19 mouse cellular contexts compared by ENCODE assay signal in genomic region chr9:67712146-67712545, GRCm38 (mm10). TPM values are rescaled to one million over a fixed set of nuclear protein-coding genes. Genes with fewer than 3 reads are reported as not detected.
DNase-seq lines count a peak whose midpoint lies in the region; TF ChIP-seq lines count a peak whose summit lies in the region.
"Had no signal": no experiment of that assay in that cellular context is flagged by ENCODE, and none has a peak within 500 bp of the region (broad histone marks: within the 10 kb centered on the region; RNA-seq: fewer than 3 reads in every experiment).

No protein-coding gene starts in this region.

- no peak for TF ChIP-seq EP300 in CH12.LX (IDR thresholded peaks at IDR 0.05; ENCODE audit: low read length)

- H3K27me3 ChIP-seq in heart, embryonic 10.5 days (ENCODE audit: insufficient read depth, poor library complexity, severe bottlenecking) = no peaks in the 10 kb centered on the region; the same call in 1 of the 2 replicates
- no peaks in the 10 kb centered on the region for H3K27me3 ChIP-seq in testis, adult 2 months (ENCODE audit: control insufficient read depth, insufficient read depth, low read length)
- H3K27me3 ChIP-seq in CH12.LX (replicated peaks) = no peaks in the 10 kb centered on the region
- peaks cover 12% of the 10 kb centered on the region for H3K27me3 ChIP-seq in myocyte (ENCODE audit: control insufficient read depth, insufficient read depth, insufficient read length)
- H3K27me3 ChIP-seq: forebrain, embryonic 13.5 days; hindbrain, embryonic 12.5 days; hindbrain, embryonic 15.5 days had no signal

- no peak overlapping the region for H3K4me3 ChIP-seq in heart, embryonic 10.5 days
- peak overlapping the region; percentile 68 for H3K4me3 ChIP-seq in testis, adult 2 months (ENCODE audit: control insufficient read depth, low read depth, low read length)
- H3K4me3 ChIP-seq in CH12.LX (replicated peaks in 1 of 3; ENCODE audit: low read depth in 2 of 3, low read length in 2 of 3, poor library complexity in 1 of 3) = no peak overlapping the region
- no peak overlapping the region for H3K4me3 ChIP-seq in myocyte
- H3K4me3 ChIP-seq: forebrain, embryonic 10.5 days; forebrain, embryonic 13.5 days; heart, embryonic 13.5 days; hindbrain, embryonic 12.5 days; hindbrain, embryonic 15.5 days had no signal

- WGBS in heart, embryonic 10.5 days = 72% methylated on average over 9 of the region's 9 CpGs

- dilution Hi-C loops in CH12.LX (cut with MboI; ENCODE audit: extremely low pct_ligation_motif_present, extremely low pct_unique_long_range_greater_than_20kb, low sequenced_read_pairs) = no loop called here

- DNase-seq in heart, embryonic 10.5 days (ENCODE audit: low spot score) = peak; percentile 42
- no peak for DNase-seq in heart, postnatal 36 days
- no peak for DNase-seq in testis, postnatal 10 days (ENCODE audit: low spot score)
- peak; percentile 6 for DNase-seq in CH12.LX (ENCODE audit: extremely low read depth)
- DNase-seq in spleen, postnatal 36 days (ENCODE audit: low spot score in 2 of 2) = no peak
- DNase-seq in thymus, postnatal 36 days = no peak

- in situ Hi-C loops in CH12.LX (cut with MboI; ENCODE audit: low pct_ligation_motif_present, low pct_unique_long_range_greater_than_20kb, low sequenced_read_pairs) = no loop called here

- H3K4me2 ChIP-seq in CH12.LX (ENCODE audit: insufficient read depth, low read depth, poor library complexity, severe bottlenecking) (peak overlapping the region; percentile 77), myocyte (ENCODE audit: low read depth) (peak overlapping the region; percentile 49)
- H3K4me2 ChIP-seq: forebrain, embryonic 13.5 days; heart, embryonic 13.5 days; hindbrain, embryonic 12.5 days; hindbrain, embryonic 15.5 days had no signal

- no peaks in the 10 kb centered on the region for H3K4me1 ChIP-seq in heart, embryonic 10.5 days
- peaks cover 5% of the 10 kb centered on the region for H3K4me1 ChIP-seq in testis, adult 2 months (ENCODE audit: control insufficient read depth, insufficient read depth, low read length)
- H3K4me1 ChIP-seq in CH12.LX (ENCODE audit: control insufficient read depth in 1 of 2, insufficient read depth in 2 of 2) = peaks cover 4 to 15% of the 10 kb centered on the region in 2 experiments
- H3K4me1 ChIP-seq: forebrain, embryonic 10.5 days; heart, embryonic 13.5 days; hindbrain, embryonic 12.5 days; hindbrain, embryonic 15.5 days had no signal

- no peak overlapping the region for H3ac ChIP-seq in myocyte (ENCODE audit: control insufficient read depth, insufficient read length)

- no peaks in the 10 kb centered on the region for H3K79me2 ChIP-seq in CH12.LX (replicated peaks; ENCODE audit: control insufficient read depth, extremely low read depth, insufficient read depth, poor library complexity, severe bottlenecking)
- H3K79me2 ChIP-seq in myocyte (ENCODE audit: control insufficient read depth, insufficient read depth) = no peaks in the 10 kb centered on the region

- H3K9me3 ChIP-seq in heart, embryonic 10.5 days = no peaks in the 10 kb centered on the region
- H3K9me3 ChIP-seq in CH12.LX (replicated peaks; ENCODE audit: low read length) = no peaks in the 10 kb centered on the region
- H3K9me3 ChIP-seq: forebrain, embryonic 10.5 days; forebrain, embryonic 13.5 days; heart, embryonic 13.5 days; hindbrain, embryonic 12.5 days; hindbrain, embryonic 15.5 days had no signal

- peak; percentile 29; the same call in 1 of the 2 replicates for TF ChIP-seq POLR2A in testis, adult 2 months (IDR thresholded peaks at IDR 0.05; ENCODE audit: control insufficient read depth, low read depth, low read length)
- TF ChIP-seq POLR2A in CH12.LX (IDR thresholded peaks at IDR 0.05; ENCODE audit: low read depth, low read length) (no peak), myocyte (IDR thresholded peaks at IDR 0.05; ENCODE audit: insufficient read length, low read depth) (no peak)

- no peak for TF ChIP-seq RAD21 in CH12.LX (IDR thresholded peaks at IDR 0.05; ENCODE audit: low read depth, low read length)

- no peaks in the 10 kb centered on the region for H3K36me3 ChIP-seq in heart, embryonic 10.5 days
- peaks cover 2% of the 10 kb centered on the region for H3K36me3 ChIP-seq in testis, adult 2 months (ENCODE audit: control insufficient read depth, insufficient read depth, low read length)
- no peaks in the 10 kb centered on the region for H3K36me3 ChIP-seq in CH12.LX (replicated peaks in 1 of 2; ENCODE audit: control insufficient read depth in 1 of 2, insufficient read depth in 1 of 2, low read length in 1 of 2)
- H3K36me3 ChIP-seq in myocyte (ENCODE audit: control insufficient read depth, insufficient read depth) = no peaks in the 10 kb centered on the region
- H3K36me3 ChIP-seq: forebrain, embryonic 10.5 days; heart, embryonic 13.5 days; hindbrain, embryonic 12.5 days; hindbrain, embryonic 15.5 days had no signal

- intact Hi-C loops in heart, postnatal 36 days (cut with DNase I) = no loop called here

- no peak overlapping the region for H3K9ac ChIP-seq in CH12.LX (ENCODE audit: insufficient read depth, low read depth)
- H3K9ac ChIP-seq: forebrain, embryonic 13.5 days; heart, embryonic 13.5 days; hindbrain, embryonic 12.5 days; hindbrain, embryonic 15.5 days had no signal

- no peak for TF ChIP-seq CTCF in testis, adult 2 months (IDR thresholded peaks at IDR 0.05; ENCODE audit: control insufficient read depth, insufficient read depth, insufficient replicate concordance, low read depth, low read length)
- TF ChIP-seq CTCF in CH12.LX (conservative IDR thresholded peaks at IDR 0.05 in 1 of 2, IDR thresholded peaks at IDR 0.05 in 1 of 2; ENCODE audit: low read depth in 2 of 2, low read length in 2 of 2) = no peak

- no peak overlapping the region for H3K27ac ChIP-seq in heart, embryonic 10.5 days
- peak overlapping the region; percentile 97 for H3K27ac ChIP-seq in testis, adult 2 months (ENCODE audit: control insufficient read depth, insufficient read depth, low read depth, low read length)
- H3K27ac ChIP-seq in CH12.LX (ENCODE audit: insufficient read depth, low read depth) = no peak overlapping the region
- H3K27ac ChIP-seq: forebrain, embryonic 10.5 days; forebrain, embryonic 13.5 days; heart, embryonic 13.5 days; hindbrain, embryonic 12.5 days; hindbrain, embryonic 15.5 days had no signal

TF ChIP-seq in CH12.LX, 34 proteins besides CTCF, POLR2A, EP300 and RAD21:
- TF ChIP-seq ETS1 (conservative IDR thresholded peaks at IDR 0.05; ENCODE audit: low read depth, low read length) (no peak), USF1 (IDR thresholded peaks at IDR 0.05; ENCODE audit: low read depth, low read length) (no peak), JUN (IDR thresholded peaks at IDR 0.05; ENCODE audit: insufficient read depth, low read depth, low read length) (no peak), MEF2A (IDR thresholded peaks at IDR 0.05; ENCODE audit: borderline replicate concordance, low read depth, low read length) (no peak), JUND (conservative IDR thresholded peaks at IDR 0.05; ENCODE audit: low read depth, low read length) (no peak)

TF ChIP-seq in myocyte, 11 proteins besides CTCF, POLR2A, EP300 and RAD21:
- TF ChIP-seq REST (IDR thresholded peaks at IDR 0.05; ENCODE audit: insufficient read depth, insufficient read length) (no peak), MAX (IDR thresholded peaks at IDR 0.05; ENCODE audit: low read depth) (no peak), TCF12 (IDR thresholded peaks at IDR 0.05; ENCODE audit: insufficient read depth, poor library complexity, severe bottlenecking) (no peak), SRF (IDR thresholded peaks at IDR 0.05; ENCODE audit: control insufficient read depth, insufficient read length, low read depth) (no peak), POLR2AphosphoS2 (IDR thresholded peaks at IDR 0.05; ENCODE audit: insufficient read length, low read depth) (no peak), TCF3 (IDR thresholded peaks at IDR 0.05; ENCODE audit: insufficient read length, low read depth) (no peak), MYOD1 (IDR thresholded peaks at IDR 0.05; ENCODE audit: control insufficient read depth in 1 of 3, insufficient read length in 2 of 3, low read depth in 2 of 3) (no peak), E2F4 (IDR thresholded peaks at IDR 0.05; ENCODE audit: insufficient read depth) (no peak), MYOG (IDR thresholded peaks at IDR 0.05; ENCODE audit: control insufficient read depth in 1 of 3, insufficient read depth in 1 of 3, insufficient read length in 2 of 3, low read depth in 2 of 3) (no peak), USF1 (IDR thresholded peaks at IDR 0.05; ENCODE audit: low read depth) (no peak), CEBPB (IDR thresholded peaks at IDR 0.05; ENCODE audit: insufficient read depth, poor library complexity, severe bottlenecking) (no peak)

RNA-seq across cellular contexts. Expression of gene C2cd4b, which starts 47.1 kb away (rescaled TPM):
- polyA plus RNA-seq in heart, embryonic 10.5 days (2016; fragmentation: Nextera tagmentation; extraction: Ambion mirVana) = 2.3 and 2.8 TPM in 2 replicates
- 1 to 10 TPM; 1.2 to 1.4 TPM for total RNA-seq in heart, postnatal 36 days (2021)
- 25.6 and 38.9 TPM in 2 replicates for polyA plus RNA-seq in testis, adult 2 months (2012; rRNA removed)
- not detected in 2 replicates for total RNA-seq in CH12.LX (2012; rRNA removed)
- total RNA-seq in CH12.LX (2014; rRNA removed) = not detected in 2 replicates
- not detected in 2 replicates for polyA plus RNA-seq in CH12.LX (2012; ENCODE audit: insufficient read length, low read depth)
- not detected for polyA plus RNA-seq in myocyte (2012; fragmentation: generic; extraction: Trizol)
- total RNA-seq: gastrocnemius, adult 18-20 months; gastrocnemius, postnatal 36 days; granulocyte monocyte progenitor cell, adult 5-6 weeks; hematopoietic stem cell, adult 5-6 weeks; MEL had no signal
- polyA plus RNA-seq: embryonic facial prominence, embryonic 11.5 days; forebrain, embryonic 10.5 days had no signal

Comparison
In these comparisons a context has a peak if more than half of its experiments do, and no peak if none do; other contexts are left out.
1. DNase-seq: peak in heart, embryonic 10.5 days (single experiment) and CH12.LX (single experiment); none in heart, postnatal 36 days (0 of 2), testis, postnatal 10 days (single experiment), spleen, postnatal 36 days (0 of 2) and thymus, postnatal 36 days (0 of 2).